Mouse (Mus musculus) hindbrain, embryonic 11.5 days (tissue): ENCODE measurements around the gene Vmn1r220. TPM values are rescaled to one million over a fixed set of nuclear protein-coding genes. Genes with fewer than 3 reads are reported as not detected.

Experiments
- ATAC-seq: fragments of 200-750 bp; cut with Nextera tagmentation; 2 replicates; pipeline ENCODE4 v1.8.0; 2017; ENCODE audit warnings: mild to moderate bottlenecking, moderate TSS enrichment, moderate library complexity; ENCODE audit not compliant: low FRiP score
- DNase-seq: peaks from one replicate; pipeline ENCODE4 v3.0.0-alpha.2; 2015; ENCODE audit warnings: low spot score
- H3K27ac ChIP-seq: fragments of 300-500 bp; sonication (generic); 2 replicates; pipeline ENCODE4 v1.5.1; 2014; ENCODE audit warnings: mild to moderate bottlenecking, low read depth, low read length
- H3K27me3 ChIP-seq: fragments of 300-500 bp; sonication (generic); 2 replicates; pipeline ENCODE4 v1.6.1; 2014; ENCODE audit warnings: mild to moderate bottlenecking, low read length, moderate library complexity, mixed read lengths; ENCODE audit not compliant: control insufficient read depth, insufficient read depth
- H3K36me3 ChIP-seq: fragments of 300-500 bp; sonication (generic); 2 replicates; pipeline ENCODE4 v1.6.1; 2014; ENCODE audit warnings: mild to moderate bottlenecking, low read length, moderate library complexity, mixed read lengths; ENCODE audit not compliant: control insufficient read depth, insufficient read depth
- H3K4me1 ChIP-seq: fragments of 300-500 bp; sonication (generic); replicated peaks from 2 replicates; pipeline ENCODE4 v1.6.1; 2014; ENCODE audit warnings: low read length, mixed read lengths; ENCODE audit not compliant: control insufficient read depth, insufficient read depth
- H3K4me2 ChIP-seq: fragments of 300-500 bp; sonication (generic); replicated peaks from 2 replicates; pipeline ENCODE4 v1.6.1; 2014; ENCODE audit warnings: mild to moderate bottlenecking, low read depth, low read length
- H3K4me3 ChIP-seq: fragments of 300-500 bp; sonication (generic); 2 replicates; pipeline ENCODE4 v1.5.1; 2014; ENCODE audit warnings: low read depth, low read length
- H3K9ac ChIP-seq: fragments of 300-500 bp; sonication (generic); 2 replicates; pipeline ENCODE4 v1.6.1; 2014; ENCODE audit warnings: low read depth, low read length
- H3K9me3 ChIP-seq: fragments of 300-500 bp; sonication (generic); 2 replicates; pipeline ENCODE4 v1.6.1; 2016; ENCODE audit warnings: low read length; ENCODE audit not compliant: control insufficient read depth
- WGBS: fragments of 180-500 bp; shearing (Covaris S2); extraction: QIAGEN DNeasy Blood & Tissue Kit; methylation state at CpG from one replicate; pipeline ENCODE4 v1.1.7; 2014; 5-methylcytosine and 5-hydroxymethylcytosine counted together
- polyA plus RNA-seq: library from polyadenylated mRNA; unstranded; fragments of >200 nt; fragmentation: Nextera tagmentation; extraction: Ambion mirVana; gene quantifications from 2 replicates; pipeline ENCODE4 v1.2.1, GENCODE M21; 2014

Gene Vmn1r220
- polyA plus RNA-seq, 1 experiment from 2014 or later, result not detected

GRCm38 (mm10) chr13:23133099-23133498 lies 54.7 kb downstream of the Vmn1r220 start, which contains the start of gene Vmn1r218:
Vmn1r218 (plus strand) TSS chr13:23133155.
- H3K36me3 ChIP-seq, result no peaks in the 10 kb centered on the region
- H3K27ac ChIP-seq, result no peak within 1 kb of the TSS
- no peaks in the 10 kb centered on the region for H3K9me3 ChIP-seq
- H3K4me3 ChIP-seq, result no peak within 1 kb of the TSS
- DNase-seq, result no peak
- 80% methylated on average over 3 of the region's 3 CpGs for WGBS
- ATAC-seq, result no peak
- no peaks in the 10 kb centered on the region for H3K27me3 ChIP-seq
- H3K4me1 ChIP-seq, result no peaks in the 10 kb centered on the region
- H3K4me2 ChIP-seq, result no peak within 1 kb of the TSS
- no peak within 1 kb of the TSS for H3K9ac ChIP-seq

Other genes starting within 250 kb of the Vmn1r220 start
- gene Vmn1r213, start 180.3 kb downstream of the Vmn1r220 start, polyA plus RNA-seq, result not detected in 2 replicates
- not detected in 2 replicates for gene Vmn1r214, start 157.6 kb downstream of the Vmn1r220 start, polyA plus RNA-seq
- gene Vmn1r215, start 120.0 kb downstream of the Vmn1r220 start, polyA plus RNA-seq, result not detected in 2 replicates
- gene Vmn1r217, start 69.7 kb downstream of the Vmn1r220 start, polyA plus RNA-seq, result not detected in 2 replicates
- gene Vmn1r218, start 54.8 kb downstream of the Vmn1r220 start, polyA plus RNA-seq, result not detected in 2 replicates
- not detected in 2 replicates for gene Vmn1r219, start 28.7 kb downstream of the Vmn1r220 start, polyA plus RNA-seq
- gene Vmn1r221, start 26.2 kb upstream of the Vmn1r220 start, polyA plus RNA-seq, result not detected in 2 replicates
- not detected in 2 replicates for gene Vmn1r222, start 48.0 kb upstream of the Vmn1r220 start, polyA plus RNA-seq
- gene Vmn1r223, start 59.2 kb upstream of the Vmn1r220 start, polyA plus RNA-seq, result not detected in 2 replicates
- 65.0 and 65.6 TPM in 2 replicates for gene Zfp322a, start 181.2 kb upstream of the Vmn1r220 start, polyA plus RNA-seq
- 12.1 and 13.4 TPM in 2 replicates for gene Abt1, start 235.9 kb upstream of the Vmn1r220 start, polyA plus RNA-seq